Mouse (Mus musculus): ENCODE measurements around the gene Cd79a. TPM values are rescaled to one million over a fixed set of nuclear protein-coding genes. Genes with fewer than 3 reads are reported as not detected.
A peak's percentile ranks its signal among the peaks of the same experiment; 100 is the strongest.

Gene Cd79a
- polyA plus RNA-seq, 1 experiment from 2014 or later, result 0.13 TPM

- Histone ChIP-seq H3K4me1 (peaks cover 51% of the 10 kb centered on the region), H3K4me2 (replicated peaks) (no peak overlapping the region), H3K9ac (no peak overlapping the region), H3K4me3 (no peak overlapping the region), H3K36me3 (no peaks in the 10 kb centered on the region), H3K9me3 (no peaks in the 10 kb centered on the region), H3K27me3 (replicated peaks) (peaks cover 98% of the 10 kb centered on the region), H3K27ac (no peak overlapping the region)
- under 1% methylated on average over 7 of the region's 7 CpGs for WGBS
- no peak for ATAC-seq (ENCODE audit: low FRiP score, low read depth)
Observed at GRCm38 (mm10) chr7:24947316-24948048, 50.3 kb downstream of the Cd79a start.

DNA sequence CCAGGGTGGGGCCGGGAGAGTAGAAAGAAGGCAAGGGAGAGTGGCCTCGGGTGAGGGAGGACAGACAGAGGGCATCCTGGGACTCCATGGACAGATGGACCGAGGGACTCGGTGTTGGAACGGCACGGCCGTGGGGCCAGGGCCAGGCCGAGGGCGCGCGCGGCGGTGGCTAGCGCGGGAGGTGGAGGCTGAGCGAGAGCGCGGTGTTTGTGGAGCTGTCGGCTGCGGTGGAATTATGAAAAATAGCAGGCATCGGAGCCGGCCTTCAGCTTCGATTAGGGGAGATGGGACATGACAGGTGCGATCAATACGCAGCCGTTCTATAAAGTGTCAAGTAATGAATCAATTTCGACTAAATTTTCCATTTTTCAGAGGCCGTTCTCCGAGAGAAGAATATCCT is 51.6 kb downstream of the Cd79a start:
- Histone ChIP-seq H3K9ac (no peak overlapping the region), H3K4me1 (peaks cover 58% of the 10 kb centered on the region)

GRCm38 (mm10) chr7:24949958-24950623 is 52.9 kb downstream of the Cd79a start:
- Histone ChIP-seq H3K36me3 (no peaks in the 10 kb centered on the region), H3K27me3 (replicated peaks) (peaks cover 96% of the 10 kb centered on the region), H3K27ac (no peak overlapping the region), H3K4me2 (replicated peaks) (0 out of 2 replicates have a peak overlapping the region, but pooled peaks have one; percentile 8), H3K4me1 (peaks cover 60% of the 10 kb centered on the region), H3K9me3 (no peaks in the 10 kb centered on the region), H3K4me3 (no peak overlapping the region), H3K9ac (no peak overlapping the region)
- 0% methylated on average over 8 of the region's 8 CpGs for WGBS
- peak; percentile 49 for ATAC-seq (ENCODE audit: low FRiP score, low read depth)

More for the DNA sequence above, 51.6 kb downstream of the Cd79a start:
- no peaks in the 10 kb centered on the region for H3K9me3 ChIP-seq
- no peak for ATAC-seq (ENCODE audit: low FRiP score, low read depth)
- peaks cover 97% of the 10 kb centered on the region for H3K27me3 ChIP-seq (replicated peaks)
- no peak overlapping the region for H3K27ac ChIP-seq
- no peaks in the 10 kb centered on the region for H3K36me3 ChIP-seq
- no peak overlapping the region for H3K4me3 ChIP-seq
- H3K4me2 ChIP-seq (replicated peaks), result peak overlapping the region; percentile 39
- WGBS, result 3% methylated on average over 29 of the region's 29 CpGs

Other genes starting within 250 kb of the Cd79a start
- gene Tex101, start 220.7 kb upstream of the Cd79a start, polyA plus RNA-seq (2016; fragmentation: Nextera tagmentation; extraction: Ambion mirVana), result not detected in 2 replicates
- not detected in 2 replicates for gene BC049730, start 188.1 kb upstream of the Cd79a start, polyA plus RNA-seq (2016; fragmentation: Nextera tagmentation; extraction: Ambion mirVana)
- gene Gm4763, start 170.5 kb upstream of the Cd79a start, polyA plus RNA-seq (2016; fragmentation: Nextera tagmentation; extraction: Ambion mirVana), result not detected in 2 replicates
- gene Cd177, start 137.1 kb upstream of the Cd79a start, polyA plus RNA-seq (2016; fragmentation: Nextera tagmentation; extraction: Ambion mirVana), result 0.22 TPM in 1 of 2 replicates, not detected in the other
- gene Ceacam10, start 120.2 kb upstream of the Cd79a start, polyA plus RNA-seq (2016; fragmentation: Nextera tagmentation; extraction: Ambion mirVana), result not detected in 2 replicates
- 25.0 and 27.5 TPM in 2 replicates for gene Gm9844, start 35.2 kb upstream of the Cd79a start, polyA plus RNA-seq (2016; fragmentation: Nextera tagmentation; extraction: Ambion mirVana)
- not detected in 2 replicates for gene Lypd4, start 27.4 kb upstream of the Cd79a start, polyA plus RNA-seq (2016; fragmentation: Nextera tagmentation; extraction: Ambion mirVana)
- gene Dmrtc2, start 27.3 kb upstream of the Cd79a start, polyA plus RNA-seq (2016; fragmentation: Nextera tagmentation; extraction: Ambion mirVana), result not detected in 2 replicates
- gene Rps19, start 13.0 kb upstream of the Cd79a start, polyA plus RNA-seq (2016; fragmentation: Nextera tagmentation; extraction: Ambion mirVana), result 1,340 and 1,344 TPM in 2 replicates
- 84.4 and 89.5 TPM in 2 replicates for gene Arhgef1, start 5.5 kb downstream of the Cd79a start, polyA plus RNA-seq (2016; fragmentation: Nextera tagmentation; extraction: Ambion mirVana)
- 0.75 and 0.84 TPM in 2 replicates for gene Gm4881, start 47.1 kb downstream of the Cd79a start, polyA plus RNA-seq (2016; fragmentation: Nextera tagmentation; extraction: Ambion mirVana)
- gene Rabac1, start 75.4 kb downstream of the Cd79a start, polyA plus RNA-seq (2016; fragmentation: Nextera tagmentation; extraction: Ambion mirVana), result 151 and 154 TPM in 2 replicates
- gene Atp1a3, start 108.6 kb downstream of the Cd79a start, polyA plus RNA-seq (2016; fragmentation: Nextera tagmentation; extraction: Ambion mirVana), result 110 and 118 TPM in 2 replicates
- 18.6 and 19.5 TPM in 2 replicates for gene Grik5, start 175.0 kb downstream of the Cd79a start, polyA plus RNA-seq (2016; fragmentation: Nextera tagmentation; extraction: Ambion mirVana)
- 38.7 and 39.2 TPM in 2 replicates for gene Zfp574, start 175.2 kb downstream of the Cd79a start, polyA plus RNA-seq (2016; fragmentation: Nextera tagmentation; extraction: Ambion mirVana)

Measured in neural tube, embryonic 12.5 days (tissue).